Mouse (Mus musculus): Measurements from ENCODE around the gene Hoxc5.

Gene Hoxc5

GRCm38 (mm10) chr15:102967511-102968397 lies 511 bp downstream of the Hoxc5 start:
- DNase-seq (ENCODE audit: low spot score in 2 of 2), result no peak

GRCm38 (mm10) chr15:102969296-102969695 lies 2.1 kb downstream of the Hoxc5 start:
- DNase-seq (ENCODE audit: low spot score in 2 of 2), result no peak

GRCm38 (mm10) chr15:102970740-102971139 lies 3.5 kb downstream of the Hoxc5 start:
- DNase-seq (ENCODE audit: low spot score in 2 of 2), result no peak

- DNase-seq (ENCODE audit: low spot score in 2 of 2), result no peak
Measured at GRCm38 (mm10) chr15:102972254-102972653, 5.0 kb downstream of the Hoxc5 start.

- DNase-seq (ENCODE audit: low spot score in 2 of 2), result no peak
Measured at GRCm38 (mm10) chr15:102972753-102973152, 5.5 kb downstream of the Hoxc5 start.

DNA sequence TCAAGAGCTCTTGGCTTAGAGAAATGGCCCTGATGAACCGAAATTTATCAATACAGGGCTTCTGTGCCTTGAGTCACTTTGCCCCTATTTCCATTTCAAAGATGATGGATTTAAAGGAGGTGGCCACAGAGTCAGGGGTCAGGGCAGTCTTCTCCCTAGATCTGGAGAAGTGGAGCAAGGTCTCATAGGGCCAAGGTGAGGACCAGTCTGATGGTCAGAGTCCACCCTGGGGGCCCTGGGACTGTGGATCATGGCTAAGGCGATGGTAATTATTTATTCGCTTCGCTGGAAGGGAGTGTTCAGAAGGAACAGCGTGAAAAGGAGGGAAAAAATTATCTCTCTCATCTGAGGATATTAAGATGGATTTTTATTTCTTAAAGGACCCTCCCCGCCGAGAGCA lies 7.8 kb downstream of the Hoxc5 start:
- no peak for DNase-seq (ENCODE audit: low spot score in 2 of 2)

DNA sequence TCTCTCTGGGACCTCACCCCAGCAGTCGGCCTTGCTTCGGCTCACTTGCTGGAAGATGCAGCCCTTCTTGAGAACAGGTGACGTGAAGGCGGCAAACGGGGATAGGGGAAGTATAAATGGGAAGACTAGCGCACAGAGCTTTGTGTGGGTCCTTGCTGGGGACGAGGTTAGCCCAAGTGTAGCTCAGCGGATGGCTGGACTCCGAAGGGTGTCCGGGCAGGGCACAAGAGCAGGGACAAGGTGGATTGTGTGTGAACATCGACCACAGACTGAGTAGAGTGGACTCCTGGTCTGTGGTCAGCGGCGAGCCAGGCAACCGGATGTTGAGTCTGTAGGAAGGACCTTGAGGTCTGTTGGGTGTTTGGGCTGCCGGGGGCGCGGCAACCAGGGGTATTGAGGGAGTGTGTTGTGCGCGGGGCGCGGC lies 8.5 kb downstream of the Hoxc5 start:
- DNase-seq (ENCODE audit: low spot score in 2 of 2), result no peak

DNA sequence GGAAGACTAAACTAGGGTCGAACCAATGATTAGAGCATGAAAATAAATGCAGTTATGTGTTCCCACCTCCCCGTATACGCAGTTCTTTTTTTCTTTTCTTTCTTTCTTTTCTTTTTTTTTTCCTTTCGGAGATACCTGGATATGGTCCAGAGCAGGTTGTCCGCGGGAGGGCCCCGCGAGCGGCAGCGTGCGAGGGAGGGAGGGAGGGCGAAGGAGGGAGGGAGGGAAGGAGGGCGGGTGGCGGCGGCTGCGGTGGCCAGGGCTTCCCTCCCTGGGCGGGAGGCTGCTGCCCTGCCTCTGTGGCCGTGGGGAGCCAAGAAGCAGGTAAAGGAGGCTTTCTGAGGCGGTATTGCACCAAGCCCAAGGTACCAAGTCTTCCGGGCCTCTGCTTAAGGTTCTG lies 8.9 kb downstream of the Hoxc5 start, which contains the start of gene Hoxc9:
Hoxc9 (plus strand) TSS at position 269 of the 400 bp plus-strand sequence.
- no peak for DNase-seq (ENCODE audit: low spot score in 2 of 2)

DNA sequence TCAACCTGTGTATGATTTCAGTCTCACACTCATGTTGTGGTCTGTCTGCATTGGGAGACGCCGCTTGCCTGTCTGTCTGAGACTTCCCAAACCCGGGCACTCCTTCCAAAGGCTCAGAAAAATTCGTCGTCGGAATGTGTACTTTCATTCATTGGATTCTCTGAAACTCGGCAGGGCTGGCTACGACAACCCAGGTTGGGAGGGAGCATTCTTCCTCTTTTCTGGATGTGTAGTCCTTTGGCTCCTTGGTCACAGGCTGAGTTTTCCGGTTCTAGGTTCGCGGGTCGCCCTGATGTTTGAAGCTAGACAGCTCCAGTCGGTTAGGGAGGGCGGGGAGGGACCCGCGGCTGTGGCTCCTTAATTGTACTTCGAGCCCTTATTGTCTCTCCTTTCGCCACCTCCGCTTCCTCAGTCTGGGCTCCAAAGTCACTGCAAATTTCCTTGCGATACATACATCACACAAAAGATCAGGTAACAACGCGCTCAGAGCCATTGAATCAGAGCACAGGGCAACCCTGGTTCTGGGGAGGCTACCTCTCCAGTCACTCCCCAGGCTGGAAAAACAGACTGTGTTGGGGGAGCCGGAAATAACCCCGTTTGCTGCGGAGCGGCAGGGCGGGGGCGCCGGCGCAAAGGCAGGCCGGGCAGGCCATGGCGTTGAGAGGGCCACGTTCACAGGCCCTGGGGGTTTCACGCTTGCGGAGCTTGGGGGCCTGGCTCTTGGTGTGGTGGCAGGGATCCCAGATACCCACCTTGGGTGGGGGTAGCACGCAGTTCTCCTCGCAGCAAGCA lies 9.6 kb downstream of the Hoxc5 start:
- no peak for DNase-seq (ENCODE audit: low spot score in 2 of 2)

GRCm38 (mm10) chr15:102977423-102977974 lies 10.3 kb downstream of the Hoxc5 start:
- DNase-seq (ENCODE audit: low spot score in 2 of 2), result no peak

DNA sequence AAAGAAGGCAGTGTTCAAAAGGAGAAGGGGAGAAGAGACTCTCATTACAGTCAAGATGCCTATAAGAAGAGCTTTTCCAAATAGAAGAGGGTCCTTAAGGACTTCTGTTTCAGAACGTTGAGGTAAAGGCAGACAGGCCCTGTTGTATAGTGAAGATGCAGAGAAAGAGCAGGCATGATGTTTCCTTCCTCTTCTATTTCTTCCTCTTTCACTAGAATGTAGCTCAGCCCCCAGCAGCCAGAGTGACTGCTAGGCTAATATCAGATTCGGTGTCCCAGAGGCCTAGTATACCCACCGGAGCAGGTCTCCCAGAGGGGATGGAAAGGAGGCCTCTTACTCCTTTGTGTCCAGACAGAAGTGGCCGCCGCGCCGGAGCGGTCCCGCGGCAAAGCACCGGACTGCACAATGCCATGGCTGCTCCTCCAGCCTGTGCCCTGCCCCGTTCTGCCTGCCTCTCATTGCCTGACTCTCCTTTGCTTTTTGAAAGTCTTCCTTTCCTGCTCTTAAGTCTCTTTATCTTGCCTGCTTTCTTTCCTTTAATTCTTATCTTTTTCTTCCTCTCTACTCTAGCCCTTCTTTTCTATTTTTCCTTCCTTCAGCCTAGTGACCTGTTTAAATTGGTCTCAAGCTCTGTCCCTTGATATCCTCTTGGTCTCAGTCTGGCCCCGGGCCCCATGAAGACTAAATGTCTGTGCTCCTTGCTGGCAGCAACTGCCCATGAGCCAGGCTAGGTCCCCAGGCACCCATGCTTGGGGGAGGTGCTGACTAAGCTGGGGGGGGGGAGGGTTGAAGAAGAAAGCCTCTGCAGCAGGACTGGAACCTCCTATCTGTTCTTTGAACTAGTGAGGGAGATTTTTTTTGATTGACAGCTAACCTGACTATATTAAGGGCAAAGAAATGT lies 11.6 kb downstream of the Hoxc5 start:
- DNase-seq (ENCODE audit: low spot score in 2 of 2), result no peak

DNA sequence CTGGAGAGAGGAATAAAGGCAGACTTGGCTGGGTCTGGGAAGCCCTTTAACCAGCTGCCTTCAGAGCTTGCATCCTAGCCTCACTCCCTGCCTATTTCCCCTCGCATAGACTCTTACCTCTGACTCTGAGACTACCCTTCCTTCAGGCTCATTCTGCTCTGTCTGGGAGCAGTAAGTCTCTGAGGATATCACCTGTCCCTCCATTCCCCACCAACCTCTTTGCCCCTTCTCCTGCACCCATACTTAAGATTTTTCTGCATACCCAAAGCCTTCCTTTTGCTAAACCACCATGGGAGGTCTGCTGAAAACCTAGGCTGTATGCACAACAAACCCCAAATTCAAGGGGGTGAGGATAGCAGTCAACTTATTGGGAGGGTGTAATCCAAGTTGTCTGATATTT lies 12.7 kb downstream of the Hoxc5 start:
- DNase-seq (ENCODE audit: low spot score in 2 of 2), result no peak

GRCm38 (mm10) chr15:102980352-102980751 lies 13.1 kb downstream of the Hoxc5 start:
- DNase-seq (ENCODE audit: low spot score in 2 of 2), result no peak

DNA sequence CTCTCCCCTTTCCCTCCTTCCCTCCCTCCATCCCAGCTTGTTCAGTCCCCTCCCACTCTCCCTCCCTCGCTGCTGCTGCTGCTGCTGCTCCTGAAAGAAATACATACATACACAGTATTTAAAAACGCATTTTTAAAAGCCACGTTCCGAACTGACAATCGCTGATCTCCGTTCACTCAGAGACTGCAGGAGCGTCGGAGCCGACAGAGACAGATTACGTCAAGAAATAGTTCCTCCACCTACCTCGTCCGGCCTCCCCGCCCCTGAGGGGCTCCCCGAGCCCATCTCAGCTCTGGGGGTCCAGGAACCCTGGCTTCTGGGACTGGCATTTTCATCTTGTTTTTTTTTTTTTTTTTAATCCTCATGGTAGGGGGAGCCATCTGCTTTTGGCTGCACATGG lies 13.7 kb downstream of the Hoxc5 start:
- DNase-seq (ENCODE audit: low spot score in 2 of 2), result no peak

- no peak for DNase-seq (ENCODE audit: low spot score in 2 of 2)
Measured at GRCm38 (mm10) chr15:102981379-102982288, 14.4 kb downstream of the Hoxc5 start.

GRCm38 (mm10) chr15:102983716-102984115 lies 16.5 kb downstream of the Hoxc5 start:
- no peak for DNase-seq (ENCODE audit: low spot score in 2 of 2)

DNA sequence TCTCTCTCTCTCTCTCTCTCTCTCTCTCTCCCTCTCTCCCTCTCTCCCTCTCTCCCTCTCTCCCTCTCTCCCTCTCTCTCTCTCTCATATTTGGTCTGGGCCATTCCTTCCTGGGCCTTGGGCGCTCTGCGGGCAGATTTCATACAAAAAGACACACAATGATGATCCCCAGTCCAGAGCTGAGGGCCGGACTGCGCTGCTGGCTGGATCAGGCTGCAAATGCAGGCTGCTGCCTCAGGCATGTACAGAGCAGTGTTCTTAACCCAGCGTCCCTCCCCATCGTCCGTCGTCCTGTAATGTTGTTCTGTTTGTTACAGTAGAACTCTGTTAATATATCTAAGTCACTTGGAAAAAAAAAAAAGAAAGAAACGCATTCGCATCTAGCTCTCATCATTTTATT lies 17.3 kb downstream of the Hoxc5 start:
- no peak for DNase-seq (ENCODE audit: low spot score in 2 of 2)

DNA sequence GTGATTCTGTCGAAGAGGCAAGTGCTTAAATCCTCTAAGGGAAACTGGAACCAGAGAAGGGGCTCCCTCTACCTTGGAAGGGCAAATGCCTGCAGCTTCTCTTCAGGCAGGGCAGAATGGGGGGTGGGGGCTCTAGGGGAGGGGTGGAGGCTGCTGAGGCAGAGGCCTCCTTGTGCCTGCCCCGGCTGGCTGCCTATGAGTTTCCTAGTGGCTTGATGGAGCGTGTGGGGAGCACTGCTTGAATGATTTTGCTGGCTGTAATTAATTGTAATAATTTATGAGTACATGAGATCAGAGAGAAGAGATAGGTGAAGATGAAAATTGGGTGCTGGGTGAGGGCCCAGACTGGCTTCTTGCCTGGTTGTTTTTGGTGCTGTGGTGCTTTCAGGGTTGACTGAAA lies 17.7 kb downstream of the Hoxc5 start:
- no peak for DNase-seq (ENCODE audit: low spot score in 2 of 2)

DNA sequence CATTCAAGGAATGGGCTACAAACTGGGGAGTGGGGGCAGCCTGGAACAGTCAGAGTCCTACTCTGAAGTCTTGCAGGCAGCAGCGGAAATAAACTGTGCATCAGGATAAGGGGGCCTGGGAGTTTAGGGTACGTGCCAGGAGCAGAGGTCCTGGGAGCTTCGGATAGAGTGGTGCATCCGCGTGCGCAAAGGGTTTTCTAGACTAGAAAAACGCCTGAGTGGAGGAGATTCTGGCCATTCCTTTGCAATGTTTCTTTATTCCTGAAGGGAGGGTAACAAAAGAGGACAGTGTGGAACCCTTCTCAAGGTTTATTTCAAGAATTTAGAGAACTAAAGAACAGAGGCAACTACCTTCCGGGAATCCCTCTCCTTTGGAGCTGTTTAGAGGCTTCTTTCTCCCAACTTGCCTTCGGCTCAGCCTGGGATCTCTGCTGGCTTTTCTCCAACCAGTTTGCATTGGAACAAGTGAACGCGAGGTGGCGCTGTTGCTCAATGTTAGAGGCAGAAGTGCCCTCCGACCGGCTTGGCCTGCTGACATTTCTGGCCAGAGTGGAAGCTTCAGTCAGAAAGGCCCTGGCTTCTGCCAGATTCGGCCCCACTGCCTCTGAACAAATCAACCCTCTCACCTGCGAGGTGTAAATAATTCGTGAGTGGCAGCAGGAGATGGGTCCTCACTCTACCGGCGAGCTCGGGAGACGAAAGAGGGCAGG lies 20.0 kb downstream of the Hoxc5 start:
- peak; percentile 44 to 83 for DNase-seq (ENCODE audit: low spot score in 2 of 2)

DNA sequence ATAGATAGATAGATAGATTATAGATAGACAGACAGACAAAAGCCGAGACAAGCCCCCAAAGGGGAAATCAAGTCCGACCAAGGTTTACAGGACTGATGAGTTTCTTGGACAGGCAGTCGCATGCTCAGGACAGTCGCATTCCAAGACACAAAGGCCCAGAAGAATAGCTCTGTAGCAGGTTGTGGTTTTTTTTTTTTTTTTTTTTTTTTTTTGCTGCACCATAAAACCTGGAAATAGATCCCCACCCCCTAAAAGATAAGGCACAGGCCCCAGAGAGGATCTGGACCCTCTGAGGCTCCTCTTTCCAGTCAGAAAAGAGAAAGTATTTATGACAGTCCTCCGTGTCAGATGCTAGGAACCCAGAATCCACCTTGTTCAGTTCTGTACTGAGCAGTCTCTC lies 20.8 kb downstream of the Hoxc5 start:
- DNase-seq (ENCODE audit: low spot score in 2 of 2), result no peak
